13 mouse cellular contexts compared by ENCODE assay signal in the genomic region with DNA sequence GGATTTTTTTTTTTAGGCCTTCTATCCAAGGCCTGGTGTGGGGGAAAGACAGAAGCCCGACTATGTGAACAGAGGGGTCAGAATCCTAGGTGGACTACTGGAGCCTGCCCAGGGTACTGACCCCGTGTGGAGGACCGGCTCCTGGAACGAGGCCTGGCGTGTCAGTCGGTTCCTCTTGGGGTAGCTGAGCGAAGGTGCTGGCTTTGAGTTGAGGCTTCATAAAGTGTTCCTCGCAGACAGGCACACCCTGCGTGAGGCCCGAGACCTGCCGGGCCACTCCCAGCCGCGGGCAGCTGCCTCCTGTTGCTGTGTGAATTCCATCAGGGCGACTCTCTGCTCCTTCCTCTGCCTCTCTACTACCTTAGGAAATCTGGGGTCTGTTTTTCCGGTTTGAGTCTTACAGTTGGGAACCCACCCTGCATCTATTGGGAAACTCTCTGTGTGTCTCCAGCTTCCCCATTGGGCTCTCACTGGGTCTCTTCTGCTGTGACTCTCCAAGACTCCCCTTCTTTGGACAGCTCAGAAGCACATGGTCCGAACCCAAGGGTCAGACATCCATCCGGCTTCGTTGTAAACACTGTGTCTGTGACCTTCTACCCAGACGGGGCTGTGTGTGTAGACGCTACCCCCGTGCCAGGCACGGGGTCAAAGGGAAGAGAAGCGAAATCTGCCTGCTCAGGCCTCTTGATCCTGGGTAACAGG. TPM values are rescaled to one million over a fixed set of nuclear protein-coding genes. Genes with fewer than 3 reads are reported as not detected.
A peak's percentile ranks its signal among the peaks of the same experiment; 100 is the strongest.
DNase-seq lines count a peak whose midpoint lies in the region; ATAC-seq and TF ChIP-seq lines count a peak whose summit lies in the region.
"Had no signal": no experiment of that assay in that cellular context is flagged by ENCODE, and none has a peak within 500 bp of the region (broad histone marks: within the 10 kb centered on the region; RNA-seq: fewer than 3 reads in every experiment).

No protein-coding gene starts in this region.

- H3K4me3 ChIP-seq in thymus, adult 2 months (ENCODE audit: control insufficient read depth, insufficient read depth, low read length), result no peak overlapping the region
- no peak overlapping the region for H3K4me3 ChIP-seq in lung, embryonic 14.5 days (ENCODE audit: low read depth, low read length)
- H3K4me3 ChIP-seq in stomach, embryonic 16.5 days (replicated peaks; ENCODE audit: low read length), result no peak overlapping the region

- H3K9ac ChIP-seq in lung, embryonic 14.5 days, result no peak overlapping the region; the same call in 1 of the 2 replicates
- H3K9ac ChIP-seq in stomach, embryonic 16.5 days (ENCODE audit: low read length), result peak overlapping the region; percentile 43; the same call in 1 of the 2 replicates

- H3K9me3 ChIP-seq in lung, embryonic 14.5 days (ENCODE audit: low read depth, low read length), result no peaks in the 10 kb centered on the region
- no peaks in the 10 kb centered on the region for H3K9me3 ChIP-seq in stomach, embryonic 16.5 days (replicated peaks; ENCODE audit: control insufficient read depth, low read length)

- no peak for DNase-seq in thymus, adult 2 months
- no peak for DNase-seq in thymus, postnatal 0 days (ENCODE audit: low spot score)
- peak; percentile 40 for DNase-seq in kidney, adult 9 months
- no peak for DNase-seq in lung, embryonic 14.5 days
- DNase-seq in frontal cortex, postnatal 36 days (ENCODE audit: low spot score in 2 of 2), result no peak
- DNase-seq in gastrocnemius, postnatal 14 days, result no peak
- DNase-seq: cerebellum, adult 11-12 months; left cerebral cortex, postnatal 4 days; thymus, postnatal 14 days had no signal

- H3K36me3 ChIP-seq in thymus, adult 2 months (ENCODE audit: control insufficient read depth, insufficient read depth, low read length), result no peaks in the 10 kb centered on the region
- 0 out of 2 replicates have a peak, but pooled peaks cover 6% of the 10 kb centered on the region for H3K36me3 ChIP-seq in lung, embryonic 14.5 days (ENCODE audit: insufficient read depth)
- no peaks in the 10 kb centered on the region for H3K36me3 ChIP-seq in stomach, embryonic 16.5 days (ENCODE audit: control insufficient read depth, insufficient read depth, low read length)

- peak overlapping the region; percentile 32; the same call in 1 of the 2 replicates for H3K27ac ChIP-seq in thymus, adult 2 months (ENCODE audit: control insufficient read depth, insufficient read depth, low read length)
- H3K27ac ChIP-seq in lung, embryonic 14.5 days (ENCODE audit: low read depth), result peak overlapping the region; percentile 46; the same call in 1 of the 2 replicates
- peak overlapping the region; percentile 86 for H3K27ac ChIP-seq in stomach, embryonic 16.5 days (ENCODE audit: low read length)

- 63% methylated on average over 23 of the region's 23 CpGs for WGBS in thymus, adult 2 months
- WGBS in lung, embryonic 14.5 days, result 38% methylated on average over 23 of the region's 23 CpGs
- 49% methylated on average over 23 of the region's 23 CpGs for WGBS in stomach, embryonic 16.5 days

- H3K27me3 ChIP-seq in thymus, adult 2 months (ENCODE audit: control insufficient read depth, insufficient read depth, low read length), result no peaks in the 10 kb centered on the region
- H3K27me3 ChIP-seq in lung, embryonic 14.5 days (ENCODE audit: insufficient read depth, low read length), result no peaks in the 10 kb centered on the region
- H3K27me3 ChIP-seq in stomach, embryonic 16.5 days (ENCODE audit: control insufficient read depth, insufficient read depth, low read length), result no peaks in the 10 kb centered on the region
- H3K27me3 ChIP-seq: Patski had no signal

- intact Hi-C loops in gastrocnemius, postnatal 14 days (cut with DNase I; ENCODE audit: low total_unique reads), result no loop called here

- TF ChIP-seq POLR2A in thymus, adult 2 months (IDR thresholded peaks at IDR 0.05; ENCODE audit: control insufficient read depth, extremely low read depth, insufficient read depth, low read length, poor library complexity), result no peak

- no peak for ATAC-seq in lung, embryonic 14.5 days (ENCODE audit: insufficient read depth)
- no peak for ATAC-seq in stomach, embryonic 16.5 days (ENCODE audit: insufficient read depth, low FRiP score)
- no peak for ATAC-seq in CD4-positive, CD25-positive, alpha-beta regulatory T cell, adult 4 months

- H3K4me1 ChIP-seq in thymus, adult 2 months (replicated peaks; ENCODE audit: control insufficient read depth, insufficient read depth, low read length), result no peaks in the 10 kb centered on the region; the same call in 1 of the 2 replicates
- H3K4me1 ChIP-seq in lung, embryonic 14.5 days (ENCODE audit: insufficient read depth), result peaks cover 11% of the 10 kb centered on the region; the same call in 1 of the 2 replicates
- H3K4me1 ChIP-seq in stomach, embryonic 16.5 days (ENCODE audit: control insufficient read depth, insufficient read depth, low read length), result peaks cover 18% of the 10 kb centered on the region

- no peak overlapping the region for H3K4me2 ChIP-seq in lung, embryonic 14.5 days
- H3K4me2 ChIP-seq in stomach, embryonic 16.5 days (ENCODE audit: low read depth, low read length), result peak overlapping the region; percentile 10; the same call in 1 of the 2 replicates

- no peak for TF ChIP-seq CTCF in thymus, adult 2 months (IDR thresholded peaks at IDR 0.05; ENCODE audit: borderline replicate concordance, control insufficient read depth, extremely low read depth, insufficient read depth, low read length, poor library complexity)
- TF ChIP-seq CTCF in lung, embryonic 14.5 days (IDR thresholded peaks at IDR 0.05; ENCODE audit: low read depth), result no peak

RNA-seq across cellular contexts. Expression of a gene that starts 26.5 kb away (rescaled TPM):
- polyA plus RNA-seq in thymus, adult 2 months (2012; rRNA removed), result 7.4 TPM in 2 replicates
- polyA plus RNA-seq in thymus, postnatal 0 days (2015; fragmentation: Nextera tagmentation; extraction: Ambion mirVana), result 0.42 and 0.59 TPM in 2 replicates
- polyA plus RNA-seq in lung, embryonic 14.5 days (2014; fragmentation: Nextera tagmentation; extraction: Ambion mirVana), result 1.4 and 1.5 TPM in 2 replicates
- 1.5 TPM in 2 replicates for polyA plus RNA-seq in stomach, embryonic 16.5 days (2015; fragmentation: Nextera tagmentation; extraction: Ambion mirVana)
- polyA plus RNA-seq in CD4-positive, CD25-positive, alpha-beta regulatory T cell, adult 4 months (2017; shearing (Covaris generic)), result under 1 TPM; 0.15 to 0.30 TPM
- total RNA-seq in gastrocnemius, postnatal 14 days (2021), result 10 to 100 TPM; 19.3 to 20.2 TPM

RNA-seq across cellular contexts. Expression of a gene that starts 51.8 kb away (rescaled TPM):
- polyA plus RNA-seq in thymus, adult 2 months (2012; rRNA removed), result 138 and 152 TPM in 2 replicates
- polyA plus RNA-seq in thymus, postnatal 0 days (2015; fragmentation: Nextera tagmentation; extraction: Ambion mirVana), result 12.3 and 13.8 TPM in 2 replicates
- polyA plus RNA-seq in lung, embryonic 14.5 days (2014; fragmentation: Nextera tagmentation; extraction: Ambion mirVana), result 20.4 and 22.0 TPM in 2 replicates
- polyA plus RNA-seq in stomach, embryonic 16.5 days (2015; fragmentation: Nextera tagmentation; extraction: Ambion mirVana), result 14.9 and 15.2 TPM in 2 replicates
- 1 to 10 TPM; 4.1 to 4.4 TPM for polyA plus RNA-seq in CD4-positive, CD25-positive, alpha-beta regulatory T cell, adult 4 months (2017; shearing (Covaris generic))
- 10 to 100 TPM; 48.5 to 62.8 TPM for total RNA-seq in gastrocnemius, postnatal 14 days (2021)

RNA-seq across cellular contexts. Expression of a gene that starts 58.5 kb away (rescaled TPM):
- polyA plus RNA-seq in thymus, adult 2 months (2012; rRNA removed), result 1.2 and 2.1 TPM in 2 replicates
- polyA plus RNA-seq in thymus, postnatal 0 days (2015; fragmentation: Nextera tagmentation; extraction: Ambion mirVana), result 0.17 and 0.22 TPM in 2 replicates
- polyA plus RNA-seq in lung, embryonic 14.5 days (2014; fragmentation: Nextera tagmentation; extraction: Ambion mirVana), result 0.60 and 0.70 TPM in 2 replicates
- polyA plus RNA-seq in stomach, embryonic 16.5 days (2015; fragmentation: Nextera tagmentation; extraction: Ambion mirVana), result 1.00 and 1.8 TPM in 2 replicates
- polyA plus RNA-seq in CD4-positive, CD25-positive, alpha-beta regulatory T cell, adult 4 months (2017; shearing (Covaris generic)), result not detected
- total RNA-seq in gastrocnemius, postnatal 14 days (2021), result under 1 TPM; 0.49 to 0.58 TPM
- total RNA-seq: hematopoietic stem cell, adult 5-6 weeks had no signal
- polyA plus RNA-seq: Patski had no signal

Comparison
In these comparisons a context has a peak if more than half of its experiments do, and no peak if none do; other contexts are left out.
1. H3K27ac ChIP-seq: peak in every context shown above with its lines; median percentile 86 in stomach, embryonic 16.5 days; 46 in lung, embryonic 14.5 days; 32 in thymus, adult 2 months.